Mouse (Mus musculus) ZHBTc4 (cell line): ENCODE results near the gene Stpg1.
A peak's percentile ranks its signal among the peaks of the same experiment; 100 is the strongest.

ENCODE experiments used
- DNase-seq: peaks from one replicate; pipeline ENCODE4 v3.0.0-alpha.2; 2011; ENCODE audit warnings: low read depth, low spot score

Stpg1 gene

GRCm38 (mm10) chr4:135494521-135495396, at the start of gene Stpg1, which contains the start of gene Nipal3:
Gene Stpg1 (plus strand): TSS chr4:135494790.
Gene Nipal3 (minus strand): TSS chr4:135495038.
- peak; percentile 99 for DNase-seq

- DNase-seq: no peak
These were observed 43.1 kb upstream of the Stpg1 start for GRCm38 (mm10) chr4:135451360-135452015.

GRCm38 (mm10) chr4:135453164-135453563, 41.4 kb upstream of the Stpg1 start:
- DNase-seq: no peak

GRCm38 (mm10) chr4:135453572-135453971, 41.0 kb upstream of the Stpg1 start:
- DNase-seq: peak; percentile 40

- DNase-seq: no peak
These were observed 31.2 kb upstream of the Stpg1 start for GRCm38 (mm10) chr4:135463406-135463805.

- no peak for DNase-seq
These were observed 16.7 kb upstream of the Stpg1 start for GRCm38 (mm10) chr4:135477851-135478250.

- DNase-seq: peak; percentile 80
These were observed 14.2 kb upstream of the Stpg1 start for GRCm38 (mm10) chr4:135480370-135480769.

GRCm38 (mm10) chr4:135485086-135485485, 9.5 kb upstream of the Stpg1 start:
- DNase-seq: no peak

GRCm38 (mm10) chr4:135486352-135486751, 8.2 kb upstream of the Stpg1 start:
- DNase-seq: no peak

- peak; percentile 79 for DNase-seq
These were observed 5.3 kb upstream of the Stpg1 start for GRCm38 (mm10) chr4:135489256-135489655.

GRCm38 (mm10) chr4:135493271-135493670, 1.3 kb upstream of the Stpg1 start:
- DNase-seq: no peak

- DNase-seq: no peak
These were observed 684 bp upstream of the Stpg1 start for GRCm38 (mm10) chr4:135493691-135494520.

GRCm38 (mm10) chr4:135495397-135495791, 804 bp downstream of the Stpg1 start:
- DNase-seq: no peak

GRCm38 (mm10) chr4:135495810-135496209, 1.2 kb downstream of the Stpg1 start:
- DNase-seq: peak; percentile 78

GRCm38 (mm10) chr4:135498136-135498535, 3.5 kb downstream of the Stpg1 start:
- DNase-seq: no peak

GRCm38 (mm10) chr4:135499831-135500230, 5.2 kb downstream of the Stpg1 start:
- no peak for DNase-seq

- DNase-seq: no peak
These were observed 7.0 kb downstream of the Stpg1 start for GRCm38 (mm10) chr4:135501587-135501986.

- DNase-seq: no peak
These were observed 11.2 kb downstream of the Stpg1 start for GRCm38 (mm10) chr4:135505794-135506193.

GRCm38 (mm10) chr4:135507547-135508350, 13.2 kb downstream of the Stpg1 start:
- peak; percentile 91 for DNase-seq

- DNase-seq: peak; percentile 95
These were observed 13.9 kb downstream of the Stpg1 start for GRCm38 (mm10) chr4:135508419-135509039.

- peak; percentile 54 for DNase-seq
These were observed 14.9 kb downstream of the Stpg1 start for GRCm38 (mm10) chr4:135509515-135509914.
